Mouse (Mus musculus) cerebellum, adult 9-10 months (tissue): ENCODE measurements around the gene Ttll5.

ENCODE experiments used
- DNase-seq: peaks from one replicate; pipeline ENCODE4 v3.0.0; 2022

Gene Ttll5

GRCm38 (mm10) chr12:86017360-86017759, 192.9 kb downstream of the Ttll5 start:
- no peak for DNase-seq

GRCm38 (mm10) chr12:86021583-86021982, 197.1 kb downstream of the Ttll5 start:
- DNase-seq, result no peak

DNA sequence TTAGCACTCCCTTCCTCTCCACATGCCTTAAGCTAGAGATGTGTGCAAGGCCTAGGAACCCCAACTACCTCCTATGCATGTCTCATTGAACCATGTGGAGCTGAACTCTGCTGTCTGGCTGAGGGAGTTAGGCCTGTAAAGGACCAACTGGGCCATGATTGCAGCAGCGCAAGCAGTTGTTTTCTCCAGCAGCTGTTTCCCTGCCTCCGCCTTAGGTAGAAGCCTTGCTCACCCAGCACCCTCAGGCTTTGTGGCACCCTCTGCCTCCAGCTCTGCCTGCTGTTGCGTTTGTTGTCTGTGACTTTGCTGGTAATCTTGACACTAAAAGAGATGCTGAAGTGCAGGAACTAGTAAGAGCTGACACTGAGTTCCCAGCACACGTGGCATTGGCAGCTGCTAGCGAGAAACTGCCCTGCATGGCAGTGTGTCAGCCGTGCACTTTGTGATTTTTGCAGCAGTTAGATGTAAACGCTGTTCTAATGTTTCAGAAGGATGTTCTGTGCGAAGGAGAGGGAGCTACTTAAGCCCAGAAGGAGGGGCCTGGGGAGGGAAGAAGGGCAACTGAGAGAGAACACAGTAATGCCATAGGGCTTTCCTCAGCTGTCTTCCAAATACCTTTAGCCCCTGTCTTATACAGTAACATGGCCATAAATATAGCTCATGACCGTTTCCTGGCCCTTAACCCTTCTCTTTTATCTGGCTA, 198.0 kb downstream of the Ttll5 start:
- DNase-seq, result no peak

GRCm38 (mm10) chr12:86023081-86023871, 198.8 kb downstream of the Ttll5 start:
- peak; percentile 14 for DNase-seq

GRCm38 (mm10) chr12:86024426-86024825, 200.0 kb downstream of the Ttll5 start:
- DNase-seq, result peak; percentile 60

GRCm38 (mm10) chr12:86025480-86025879, 201.0 kb downstream of the Ttll5 start:
- peak; percentile 87 for DNase-seq

DNA sequence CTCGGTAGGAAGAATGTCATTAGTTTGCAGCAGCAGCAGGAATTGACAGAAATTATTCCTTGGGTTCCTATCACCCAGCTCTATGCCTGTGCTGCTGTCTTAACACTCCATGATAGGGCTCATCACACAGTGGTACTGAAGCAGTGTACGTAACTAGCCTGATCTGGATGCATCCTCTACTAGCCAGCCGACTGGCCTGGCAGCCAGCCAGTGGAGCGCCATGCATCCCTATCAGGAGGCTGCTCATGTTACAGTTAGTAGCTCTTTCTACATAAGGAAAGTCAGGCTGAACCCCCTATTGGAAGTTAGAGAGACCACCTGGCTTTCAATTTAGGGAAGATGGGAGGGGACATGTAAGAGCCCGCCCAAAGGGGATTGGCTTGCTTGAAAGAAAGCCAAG, 202.5 kb downstream of the Ttll5 start:
- DNase-seq, result peak; percentile 57

DNA sequence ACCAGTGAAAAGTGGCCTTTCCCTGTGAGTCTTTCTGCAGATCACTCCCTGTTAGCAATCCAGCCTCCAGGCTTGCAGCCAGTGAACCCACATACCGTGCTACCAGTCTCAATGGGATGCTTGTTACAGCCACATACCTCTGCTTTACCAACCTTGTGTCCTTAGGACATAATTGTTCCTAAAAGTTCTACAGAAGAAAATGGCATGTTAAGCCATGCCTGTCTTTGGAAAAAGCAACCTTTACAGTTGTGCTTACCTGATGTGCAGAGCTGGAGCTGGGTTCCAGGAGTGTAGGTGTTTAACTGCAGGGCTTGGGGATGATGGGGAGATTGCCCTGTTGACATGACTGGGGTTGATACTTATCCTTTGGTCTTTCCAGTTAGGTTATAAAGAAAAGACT, 203.3 kb downstream of the Ttll5 start:
- no peak for DNase-seq

DNA sequence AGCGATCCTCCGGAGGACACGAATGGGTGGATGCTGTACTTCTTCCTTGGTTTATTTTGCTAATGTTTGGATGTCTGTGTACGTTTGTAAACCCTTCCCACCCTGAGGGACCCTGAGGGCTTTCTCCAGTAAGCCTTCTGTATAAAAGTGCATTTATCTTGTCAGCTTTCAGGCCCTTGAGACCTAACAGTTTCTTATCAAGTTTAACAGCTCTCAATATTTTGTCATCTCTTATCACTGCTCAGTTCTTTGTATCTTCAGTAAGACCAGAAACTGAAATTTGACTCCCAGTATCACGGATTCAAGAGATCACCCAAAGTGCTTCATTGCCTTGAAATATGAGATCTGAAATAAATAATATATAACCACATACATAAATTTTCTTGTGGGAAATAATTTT, 206.5 kb downstream of the Ttll5 start:
- no peak for DNase-seq

DNA sequence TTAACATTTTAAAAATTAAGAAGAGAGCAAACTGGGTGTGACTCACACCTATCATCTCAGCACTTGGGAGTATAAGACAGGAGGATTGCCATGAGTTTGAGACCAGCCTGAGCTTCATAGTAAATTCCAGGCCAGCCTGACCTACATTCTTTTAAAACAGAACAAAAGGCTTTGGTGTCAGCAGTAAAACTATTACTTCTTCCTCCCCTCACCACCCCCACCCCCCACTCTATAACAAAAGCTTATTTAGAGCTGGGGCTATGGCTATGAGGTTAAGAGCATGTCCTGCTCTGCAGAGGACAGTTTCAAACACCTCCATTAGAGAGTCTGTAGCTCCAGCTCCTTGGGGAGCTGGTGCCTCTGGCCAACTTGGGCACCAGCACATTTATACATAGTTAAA, 211.1 kb downstream of the Ttll5 start:
- no peak for DNase-seq

DNA sequence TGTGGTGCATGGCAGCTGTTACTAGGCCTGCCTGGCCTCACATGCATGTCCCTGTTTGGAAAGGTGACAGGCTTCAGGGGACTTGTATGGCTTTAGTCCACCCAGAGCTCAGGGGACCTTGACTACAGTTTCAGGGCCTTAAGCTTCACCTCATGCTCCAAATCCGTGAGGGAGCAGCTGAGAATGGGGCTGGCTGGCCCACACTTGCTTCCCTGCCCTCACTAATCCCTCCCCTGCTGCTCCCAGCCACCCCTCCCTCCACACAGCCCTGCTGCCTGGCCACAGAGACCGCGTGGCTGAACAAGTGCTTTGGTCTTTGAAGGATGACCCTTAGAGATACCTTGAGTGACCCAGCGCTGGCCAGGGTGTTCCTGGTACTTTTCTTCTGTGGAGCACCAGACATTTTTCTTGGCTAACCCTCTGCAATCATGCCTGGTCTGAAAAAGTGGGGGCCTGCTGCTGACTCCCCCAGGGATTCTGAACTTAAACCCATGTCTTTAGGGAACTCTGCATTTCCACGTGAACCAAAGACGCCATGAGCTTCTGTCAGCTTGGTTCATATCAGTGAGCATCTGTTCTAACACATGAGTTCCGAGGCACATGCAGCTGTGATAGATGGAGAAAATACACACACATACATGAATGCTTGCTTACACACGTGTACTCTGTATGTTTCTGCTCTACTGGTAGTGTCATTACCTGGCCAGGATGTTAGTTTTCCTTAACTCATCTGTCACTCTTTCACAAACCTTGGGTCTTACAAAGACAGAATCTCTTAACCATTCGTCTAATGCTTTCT, 212.1 kb downstream of the Ttll5 start:
- no peak for DNase-seq

GRCm38 (mm10) chr12:86037235-86037921, 212.9 kb downstream of the Ttll5 start:
- DNase-seq, result no peak

- DNase-seq, result no peak
These were observed 214.6 kb downstream of the Ttll5 start for GRCm38 (mm10) chr12:86039078-86039477.

- DNase-seq, result no peak
These were observed 215.3 kb downstream of the Ttll5 start for GRCm38 (mm10) chr12:86039751-86040150.

GRCm38 (mm10) chr12:86046141-86046540, 221.7 kb downstream of the Ttll5 start:
- no peak for DNase-seq

DNA sequence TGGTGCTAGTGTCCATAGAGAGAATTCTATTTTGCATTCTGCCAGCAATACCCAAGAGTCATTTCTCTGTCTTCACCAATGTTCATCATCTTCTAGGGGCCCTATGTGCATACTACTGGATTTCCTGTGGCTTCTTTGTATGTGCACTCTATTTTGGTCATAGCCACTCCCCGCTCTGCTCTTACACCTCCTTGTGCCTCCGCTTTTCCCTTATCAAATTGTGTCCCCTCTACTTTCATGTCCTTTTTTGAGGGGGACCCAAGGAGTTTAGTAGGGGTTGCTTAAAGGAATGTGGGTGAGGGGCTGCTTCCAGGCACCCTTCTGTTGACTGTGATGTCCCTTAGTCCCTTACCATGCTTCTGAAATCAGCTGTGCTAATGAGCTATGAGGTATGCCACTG, 222.3 kb downstream of the Ttll5 start:
- no peak for DNase-seq

DNA sequence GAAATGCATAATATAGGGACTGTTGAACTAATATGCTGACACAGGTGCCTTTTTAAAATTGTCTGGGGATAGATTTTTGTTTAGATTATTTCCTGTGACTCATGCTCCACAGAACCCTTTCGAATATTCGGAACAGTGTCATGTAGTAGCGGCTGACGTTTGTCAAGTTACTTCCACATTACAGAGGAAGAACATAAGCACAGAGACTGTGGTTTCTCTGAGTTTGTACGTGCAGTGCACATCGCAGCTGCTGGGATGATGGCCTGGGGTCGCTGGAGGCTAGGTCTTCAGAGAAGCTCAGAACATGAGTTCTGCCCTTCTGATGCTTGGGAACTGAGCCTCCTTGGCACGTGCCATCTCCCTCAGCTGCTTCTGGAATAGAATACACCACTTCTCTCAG, 222.9 kb downstream of the Ttll5 start:
- DNase-seq, result no peak

DNA sequence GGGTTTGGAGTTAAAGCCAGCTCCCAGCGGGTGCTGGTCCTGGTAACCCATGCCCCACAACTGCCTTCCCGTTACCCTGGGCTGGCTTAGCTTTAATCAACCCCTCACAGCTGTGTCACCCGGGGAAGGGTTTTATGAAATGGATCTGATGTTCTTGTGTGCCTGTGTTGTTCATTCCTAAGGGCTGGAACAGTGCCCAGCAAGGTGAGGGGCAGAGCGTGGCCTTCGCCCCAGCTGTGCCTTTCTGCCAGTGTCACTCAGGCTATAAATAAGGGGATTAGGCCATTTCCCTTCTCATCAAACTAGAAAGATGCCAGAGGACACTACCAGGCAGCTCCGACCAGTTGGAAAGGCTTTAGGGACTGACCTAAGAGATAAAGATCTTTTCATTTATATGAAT, 225.4 kb downstream of the Ttll5 start:
- no peak for DNase-seq

DNA sequence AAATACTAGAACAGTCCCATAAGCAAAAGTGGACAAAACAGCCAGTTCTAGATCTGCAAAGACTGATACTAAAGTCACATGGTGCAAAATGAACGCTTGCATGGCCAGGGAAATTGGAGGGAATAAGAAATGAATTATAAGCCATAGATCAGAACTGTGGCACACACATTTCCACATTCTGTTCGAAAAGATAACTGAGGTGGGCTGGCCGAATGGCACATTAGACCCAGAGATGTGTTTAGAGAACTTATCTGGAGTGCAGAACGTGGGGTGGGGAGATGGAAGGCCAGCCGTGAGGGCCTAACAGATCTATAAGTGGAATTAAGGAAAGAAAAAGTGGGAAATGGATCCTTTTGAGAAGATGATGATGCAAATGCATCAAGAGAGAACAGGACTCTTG, 227.0 kb downstream of the Ttll5 start:
- no peak for DNase-seq

- peak; percentile 47 for DNase-seq
These were observed 230.8 kb downstream of the Ttll5 start for GRCm38 (mm10) chr12:86055306-86055705.

DNA sequence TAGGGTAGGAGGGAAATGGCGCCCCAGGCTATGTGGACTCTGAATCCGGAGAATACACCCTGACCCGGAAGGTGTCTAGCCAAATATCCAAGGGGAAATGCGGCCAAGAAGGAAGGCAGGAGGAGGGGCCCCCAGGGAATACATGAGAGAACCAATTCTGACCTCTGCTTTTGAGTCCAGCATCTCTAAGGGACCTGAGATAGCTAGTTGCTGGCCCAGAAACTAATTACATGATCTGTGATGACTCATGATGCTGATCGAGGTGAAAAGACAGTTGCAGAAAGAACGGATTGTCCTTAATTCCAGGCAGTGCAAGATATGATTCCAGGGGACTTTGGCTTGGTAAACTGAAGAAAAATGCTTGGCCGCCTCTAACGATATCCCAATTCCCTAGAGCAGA, 232.5 kb downstream of the Ttll5 start:
- no peak for DNase-seq

GRCm38 (mm10) chr12:86057516-86057915, 233.1 kb downstream of the Ttll5 start:
- DNase-seq, result no peak

GRCm38 (mm10) chr12:86059341-86059740, 234.9 kb downstream of the Ttll5 start:
- no peak for DNase-seq
